Mouse (Mus musculus): ENCODE results near the gene Bmp7. TPM values are rescaled to one million over a fixed set of nuclear protein-coding genes. Genes with fewer than 3 reads are reported as not detected.

The Bmp7 gene
- polyA plus RNA-seq, 1 experiment from 2014 or later: 35.8 TPM

DNA sequence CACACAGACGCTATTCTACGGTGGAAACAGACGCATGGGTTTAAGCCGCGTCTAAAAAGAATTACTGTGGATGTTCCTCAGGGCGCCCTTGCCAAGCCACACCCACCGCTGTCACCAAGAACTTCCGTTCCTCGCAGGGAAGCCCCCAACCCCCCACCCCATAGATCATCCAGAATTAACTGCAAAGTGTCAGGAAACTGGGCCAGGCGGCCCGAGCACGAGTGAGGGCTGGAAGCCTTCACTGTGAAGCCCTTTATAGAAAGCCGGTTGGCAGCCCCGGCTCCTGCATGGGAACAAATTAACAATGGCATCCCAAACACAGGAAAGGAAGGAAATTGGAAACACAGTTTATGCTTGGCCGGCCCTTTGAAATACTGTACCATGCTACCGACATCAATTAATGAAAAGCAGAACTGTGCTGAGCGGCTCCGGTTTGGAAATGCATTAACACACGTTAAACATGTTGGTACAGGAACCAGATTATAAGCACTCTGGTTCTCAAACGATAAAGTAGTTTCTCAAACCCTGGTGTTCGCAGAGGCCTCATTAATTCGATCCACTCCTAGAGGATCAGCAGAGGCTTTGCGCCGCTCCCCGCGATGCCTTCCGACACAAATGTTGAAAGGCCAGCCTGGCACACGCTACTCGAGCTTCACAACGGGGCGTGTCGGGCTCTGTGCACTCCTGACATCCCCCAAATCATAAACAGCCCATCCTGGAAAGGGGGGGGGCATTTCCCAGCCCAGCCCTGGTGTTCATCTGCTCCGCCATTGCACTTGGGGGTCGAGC lies 6.3 kb downstream of the Bmp7 start:
- no peak for TF ChIP-seq CTCF (IDR thresholded peaks at IDR 0.05; ENCODE audit: low read depth)
- Histone ChIP-seq H3K27ac (peak overlapping the region; percentile 78), H3K9ac (ENCODE audit: low read depth, low read length) (peak overlapping the region; percentile 43; the same call in 1 of the 2 replicates), H3K4me3 (replicated peaks; ENCODE audit: low read depth, low read length) (no peak overlapping the region), H3K36me3 (ENCODE audit: insufficient read depth, low read length) (no peaks in the 10 kb centered on the region), H3K27me3 (ENCODE audit: insufficient read depth, low read length) (0 out of 2 replicates have a peak, but pooled peaks cover 2% of the 10 kb centered on the region), H3K4me2 (ENCODE audit: low read length) (peak overlapping the region; percentile 37), H3K9me3 (replicated peaks; ENCODE audit: low read length) (no peaks in the 10 kb centered on the region), H3K4me1 (replicated peaks; ENCODE audit: insufficient read depth, low read length) (peaks cover 59% of the 10 kb centered on the region)
- DNase-seq (ENCODE audit: low spot score) (peak; percentile 79), ATAC-seq (replicated peaks; ENCODE audit: low FRiP score, low read depth) (peak; percentile 34; the same call in 1 of the 2 replicates)
- WGBS: 5% methylated on average over 34 of the region's 34 CpGs

DNA sequence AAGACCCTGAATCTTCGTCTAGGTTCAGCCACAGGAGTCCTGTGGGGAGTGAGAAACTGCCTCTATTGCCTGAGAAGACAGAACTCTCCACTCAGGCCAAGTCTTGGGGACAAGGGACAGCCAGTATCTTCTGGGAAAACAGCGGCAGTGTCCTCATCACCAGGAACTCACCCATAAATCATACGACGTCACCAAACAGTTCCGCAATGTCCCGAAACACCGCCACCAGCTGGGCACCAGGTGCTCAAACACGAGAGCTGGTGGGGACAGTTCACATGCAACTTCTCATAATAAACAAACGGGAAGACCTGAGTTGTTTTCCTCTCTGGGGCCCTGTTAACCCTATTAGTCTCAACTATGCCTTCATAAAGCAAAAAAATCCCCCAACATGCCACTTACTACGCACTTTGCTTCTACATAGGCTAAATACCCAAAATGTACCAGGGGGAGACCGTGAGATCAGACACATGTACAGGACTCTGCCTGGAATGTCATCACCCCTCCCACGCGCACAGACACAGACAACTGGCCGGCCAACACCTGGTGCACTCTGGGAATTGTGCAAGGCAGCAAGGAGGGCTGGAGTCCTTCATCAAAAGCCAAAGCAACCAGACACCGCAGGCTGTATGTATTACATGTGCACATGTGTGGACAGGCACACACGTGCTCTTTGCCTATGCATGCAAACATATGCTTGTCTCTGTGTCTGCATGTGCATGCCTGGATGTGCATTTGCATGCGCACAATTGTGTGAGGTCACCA lies 8.8 kb downstream of the Bmp7 start:
- DNase-seq (ENCODE audit: low spot score): peak; percentile 73
- peak; percentile 47 for TF ChIP-seq CTCF (IDR thresholded peaks at IDR 0.05; ENCODE audit: low read depth)
- H3K27ac ChIP-seq: peak overlapping the region; percentile 51
- peaks cover 55% of the 10 kb centered on the region for H3K4me1 ChIP-seq (replicated peaks; ENCODE audit: insufficient read depth, low read length)
- no peaks in the 10 kb centered on the region for H3K27me3 ChIP-seq (ENCODE audit: insufficient read depth, low read length)
- no peak overlapping the region for H3K4me2 ChIP-seq (ENCODE audit: low read length)
- peak; percentile 34; the same call in 1 of the 2 replicates for ATAC-seq (replicated peaks; ENCODE audit: low FRiP score, low read depth)
- no peak overlapping the region for H3K9ac ChIP-seq (ENCODE audit: low read depth, low read length)
- H3K4me3 ChIP-seq (replicated peaks; ENCODE audit: low read depth, low read length): no peak overlapping the region
- H3K36me3 ChIP-seq (ENCODE audit: insufficient read depth, low read length): no peaks in the 10 kb centered on the region
- WGBS: 49% methylated on average over 17 of the region's 17 CpGs
- no peaks in the 10 kb centered on the region for H3K9me3 ChIP-seq (replicated peaks; ENCODE audit: low read length)

DNA sequence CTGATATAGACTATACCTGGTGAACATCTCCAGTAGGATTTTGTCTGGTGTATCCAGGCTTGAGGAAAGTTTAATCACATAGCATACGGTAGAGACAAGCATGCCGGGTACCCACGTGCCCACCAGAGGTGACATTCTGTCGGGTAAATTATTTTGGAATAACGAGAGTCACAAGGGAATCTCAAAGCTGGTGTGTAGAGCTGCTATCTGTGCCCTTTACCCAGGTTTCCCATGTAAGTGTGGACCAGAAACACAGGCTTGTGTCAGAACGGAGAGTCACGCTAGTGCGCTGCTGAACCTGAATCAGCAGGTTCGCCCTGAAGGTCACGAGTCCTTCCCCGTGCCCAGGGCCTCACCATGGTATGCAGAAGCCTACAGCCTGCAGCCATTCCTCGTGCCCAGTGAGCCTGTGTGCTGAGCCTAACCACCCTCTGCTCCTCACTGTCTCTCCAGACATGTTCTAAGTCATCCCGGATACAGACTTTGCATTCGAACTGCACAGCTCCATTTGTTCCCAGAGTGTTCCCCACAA lies 10.2 kb downstream of the Bmp7 start:
- Histone ChIP-seq H3K4me2 (ENCODE audit: low read length) (no peak overlapping the region), H3K4me3 (replicated peaks; ENCODE audit: low read depth, low read length) (no peak overlapping the region), H3K9me3 (replicated peaks; ENCODE audit: low read length) (no peaks in the 10 kb centered on the region), H3K36me3 (ENCODE audit: insufficient read depth, low read length) (no peaks in the 10 kb centered on the region), H3K9ac (ENCODE audit: low read depth, low read length) (no peak overlapping the region), H3K27me3 (ENCODE audit: insufficient read depth, low read length) (no peaks in the 10 kb centered on the region), H3K27ac (peak overlapping the region; percentile 51), H3K4me1 (replicated peaks; ENCODE audit: insufficient read depth, low read length) (peaks cover 45% of the 10 kb centered on the region)
- WGBS: 65% methylated on average over 14 of the region's 14 CpGs
- ATAC-seq (replicated peaks; ENCODE audit: low FRiP score, low read depth) (peak; percentile 61; the same call in 1 of the 2 replicates), DNase-seq (ENCODE audit: low spot score) (peak; percentile 27)
- TF ChIP-seq CTCF (IDR thresholded peaks at IDR 0.05; ENCODE audit: low read depth): no peak

- H3K9me3 ChIP-seq (replicated peaks; ENCODE audit: low read length): no peaks in the 10 kb centered on the region
- ATAC-seq (replicated peaks; ENCODE audit: low FRiP score, low read depth): no peak
These were observed 12.5 kb downstream of the Bmp7 start for GRCm38 (mm10) chr2:172927643-172928042.

GRCm38 (mm10) chr2:172926311-172926710 lies 13.8 kb downstream of the Bmp7 start:
- 71% methylated on average over 4 of the region's 4 CpGs for WGBS
- TF ChIP-seq CTCF (IDR thresholded peaks at IDR 0.05; ENCODE audit: low read depth): no peak
- ATAC-seq (replicated peaks; ENCODE audit: low FRiP score, low read depth) (no peak), DNase-seq (ENCODE audit: low spot score) (no peak)
- Histone ChIP-seq H3K4me1 (replicated peaks; ENCODE audit: insufficient read depth, low read length) (peaks cover 26% of the 10 kb centered on the region), H3K36me3 (ENCODE audit: insufficient read depth, low read length) (no peaks in the 10 kb centered on the region), H3K27me3 (ENCODE audit: insufficient read depth, low read length) (no peaks in the 10 kb centered on the region), H3K27ac (no peak overlapping the region), H3K4me2 (ENCODE audit: low read length) (no peak overlapping the region), H3K9ac (ENCODE audit: low read depth, low read length) (no peak overlapping the region), H3K9me3 (replicated peaks; ENCODE audit: low read length) (no peaks in the 10 kb centered on the region), H3K4me3 (replicated peaks; ENCODE audit: low read depth, low read length) (no peak overlapping the region)

More at GRCm38 (mm10) chr2:172927643-172928042, 12.5 kb downstream of the Bmp7 start:
- H3K4me1 ChIP-seq (replicated peaks; ENCODE audit: insufficient read depth, low read length): peaks cover 31% of the 10 kb centered on the region
- H3K4me3 ChIP-seq (replicated peaks; ENCODE audit: low read depth, low read length): no peak overlapping the region
- no peak for DNase-seq (ENCODE audit: low spot score)
- no peak overlapping the region for H3K4me2 ChIP-seq (ENCODE audit: low read length)
- H3K9ac ChIP-seq (ENCODE audit: low read depth, low read length): no peak overlapping the region
- no peaks in the 10 kb centered on the region for H3K27me3 ChIP-seq (ENCODE audit: insufficient read depth, low read length)
- H3K27ac ChIP-seq: no peak overlapping the region
- TF ChIP-seq CTCF (IDR thresholded peaks at IDR 0.05; ENCODE audit: low read depth): no peak
- no peaks in the 10 kb centered on the region for H3K36me3 ChIP-seq (ENCODE audit: insufficient read depth, low read length)
- WGBS: 41% methylated on average over 5 of the region's 5 CpGs

- DNase-seq (ENCODE audit: low spot score): peak; percentile 66
- Histone ChIP-seq H3K4me2 (ENCODE audit: low read length) (no peak overlapping the region), H3K27me3 (ENCODE audit: insufficient read depth, low read length) (no peaks in the 10 kb centered on the region), H3K4me1 (replicated peaks; ENCODE audit: insufficient read depth, low read length) (peaks cover 13% of the 10 kb centered on the region), H3K9ac (ENCODE audit: low read depth, low read length) (no peak overlapping the region), H3K27ac (0 out of 2 replicates have a peak overlapping the region, but pooled peaks have one; percentile 22), H3K9me3 (replicated peaks; ENCODE audit: low read length) (no peaks in the 10 kb centered on the region), H3K36me3 (ENCODE audit: insufficient read depth, low read length) (no peaks in the 10 kb centered on the region), H3K4me3 (replicated peaks; ENCODE audit: low read depth, low read length) (no peak overlapping the region)
- TF ChIP-seq CTCF (IDR thresholded peaks at IDR 0.05; ENCODE audit: low read depth): no peak
- 20% methylated on average over 6 of the region's 6 CpGs for WGBS
- ATAC-seq (replicated peaks; ENCODE audit: low FRiP score, low read depth): peak; percentile 45
These were observed 15.2 kb downstream of the Bmp7 start for GRCm38 (mm10) chr2:172924961-172925360.
